7 mouse cellular contexts compared by ENCODE assay signal in the genomic region with DNA sequence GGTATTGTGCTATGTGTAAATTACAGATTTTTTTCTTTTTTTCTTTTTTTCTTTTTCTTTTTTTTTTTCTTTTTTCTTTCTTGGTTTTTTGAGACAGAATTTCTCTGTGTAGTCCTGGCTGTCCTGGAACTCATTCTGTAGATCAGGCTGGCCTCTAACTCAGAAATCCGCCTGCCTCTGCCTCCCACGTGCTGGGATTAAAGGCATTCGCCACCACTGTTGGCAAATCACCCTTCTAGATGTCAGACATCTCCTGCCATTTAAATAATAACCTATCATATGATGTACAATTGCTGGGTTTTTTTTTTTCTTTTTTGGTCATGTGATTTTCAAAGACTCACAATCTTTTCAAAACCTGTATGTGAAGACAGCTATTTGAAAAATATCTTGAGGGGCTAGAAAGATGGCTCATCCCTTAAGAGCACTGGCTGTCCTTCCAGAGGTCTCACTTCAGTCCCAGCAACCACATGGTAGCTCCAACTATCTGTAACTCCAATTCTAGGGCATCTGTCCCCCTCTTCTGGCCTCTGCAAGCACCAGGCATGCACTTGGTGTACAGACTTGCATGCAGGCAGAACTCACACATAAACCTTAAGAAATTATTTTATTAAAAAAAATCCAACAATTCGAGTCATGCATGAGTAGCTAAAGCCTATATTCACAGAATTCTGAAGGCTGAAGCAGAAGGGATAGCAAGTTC. TPM values are rescaled to one million over a fixed set of nuclear protein-coding genes. Genes with fewer than 3 reads are reported as not detected.
DNase-seq lines count a peak whose midpoint lies in the region; ATAC-seq and TF ChIP-seq lines count a peak whose summit lies in the region.

No protein-coding gene starts in this region.

- intact Hi-C loops in left cerebral cortex, adult 2 months (cut with DNase I), result loop anchor here (5.0 to 10.0 kb wide), 2 partner anchors 90 to 457 kb away; a partner anchor contains a TSS
- intact Hi-C loops in left cerebral cortex, postnatal 14 days (cut with DNase I), result loop anchor here (10.0 kb wide), 2 partner anchors 83 to 377 kb away; a partner anchor contains a TSS

- H3K36me3 ChIP-seq in hindbrain, embryonic 13.5 days, result no peaks in the 10 kb centered on the region
- no peaks in the 10 kb centered on the region for H3K36me3 ChIP-seq in midbrain, embryonic 15.5 days (replicated peaks)

- ATAC-seq in hindbrain, embryonic 13.5 days (ENCODE audit: low FRiP score), result no peak
- no peak for ATAC-seq in midbrain, embryonic 15.5 days (replicated peaks)
- no peak for ATAC-seq in monocyte, adult 5-6 weeks (replicated peaks; ENCODE audit: insufficient number of reproducible peaks, low FRiP score, low TSS enrichment, poor library complexity, severe bottlenecking)

- H3K9me3 ChIP-seq in hindbrain, embryonic 13.5 days, result no peaks in the 10 kb centered on the region
- no peaks in the 10 kb centered on the region for H3K9me3 ChIP-seq in midbrain, embryonic 15.5 days

- no peaks in the 10 kb centered on the region for H3K27me3 ChIP-seq in hindbrain, embryonic 13.5 days
- H3K27me3 ChIP-seq in midbrain, embryonic 15.5 days (replicated peaks), result no peaks in the 10 kb centered on the region

- peaks cover 17% of the 10 kb centered on the region for H3K4me1 ChIP-seq in hindbrain, embryonic 13.5 days (replicated peaks)
- peaks cover 10% of the 10 kb centered on the region for H3K4me1 ChIP-seq in midbrain, embryonic 15.5 days

- TF ChIP-seq CTCF in left cerebral cortex, adult 2 months (IDR thresholded peaks at IDR 0.05), result no peak; the same call in 1 of the 2 replicates

- 83% methylated on average over 4 of the region's 4 CpGs for WGBS in hindbrain, embryonic 13.5 days
- WGBS in midbrain, embryonic 15.5 days, result 79% methylated on average over 4 of the region's 4 CpGs

- DNase-seq in left cerebral cortex, adult 2 months (ENCODE audit: extremely low spot score in 1 of 2, low spot score in 2 of 2), result no peak
- no peak for DNase-seq in left cerebral cortex, postnatal 14 days (ENCODE audit: low spot score in 2 of 2)
- DNase-seq in adipocyte (ENCODE audit: low spot score), result peak; percentile 44
- no peak for DNase-seq in right cerebral cortex, adult 18-20 months

- no peak overlapping the region for H3K27ac ChIP-seq in left cerebral cortex, adult 2 months
- 0 out of 2 replicates have a peak overlapping the region, but pooled peaks have one; percentile 100 for H3K27ac ChIP-seq in hindbrain, embryonic 13.5 days
- no peak overlapping the region for H3K27ac ChIP-seq in midbrain, embryonic 15.5 days

- H3K4me2 ChIP-seq in hindbrain, embryonic 13.5 days, result peak overlapping the region; percentile 53
- H3K4me2 ChIP-seq in midbrain, embryonic 15.5 days, result peak overlapping the region; percentile 52

- peak overlapping the region; percentile 93 for H3K4me3 ChIP-seq in left cerebral cortex, adult 2 months
- peak overlapping the region; percentile 99 for H3K4me3 ChIP-seq in hindbrain, embryonic 13.5 days
- H3K4me3 ChIP-seq in midbrain, embryonic 15.5 days, result peak overlapping the region; percentile 99; the same call in 1 of the 2 replicates

- no peak overlapping the region for H3K9ac ChIP-seq in hindbrain, embryonic 13.5 days
- 0 out of 2 replicates have a peak overlapping the region, but pooled peaks have one; percentile 47 for H3K9ac ChIP-seq in midbrain, embryonic 15.5 days

RNA-seq across cellular contexts. Expression of a gene that starts 2.3 kb away (rescaled TPM):
- total RNA-seq in left cerebral cortex, adult 2 months (2021), result 100 to 1,000 TPM; 113 to 128 TPM
- 100 to 1,000 TPM; 109 to 115 TPM for total RNA-seq in left cerebral cortex, postnatal 14 days (2021)
- 26.6 and 27.0 TPM in 2 replicates for polyA plus RNA-seq in hindbrain, embryonic 13.5 days (2015; fragmentation: Nextera tagmentation; extraction: Ambion mirVana)
- 33.6 and 37.5 TPM in 2 replicates for polyA plus RNA-seq in midbrain, embryonic 15.5 days (2015; fragmentation: Nextera tagmentation; extraction: Ambion mirVana)
- total RNA-seq in monocyte, adult 5-6 weeks (2017), result 61.8 to 82.8 TPM (median 75.5 TPM) in 3 replicates
